Mouse (Mus musculus) layer of hippocampus, postnatal 14 days (tissue): ENCODE measurements around the gene Gpr26. TPM values are rescaled to one million over a fixed set of nuclear protein-coding genes. Genes with fewer than 3 reads are reported as not detected.

Experiments used
- DNase-seq, 2 experiments: peaks; one replicate each; pipeline ENCODE4 v3.0.0; 2021 to 2022; ENCODE audit warnings: low spot score in 2 of 2, mixed read lengths in 1 of 2
- total RNA-seq, 2 experiments: library from RNA; stranded (reverse); gene quantifications; 2 replicates each; pipeline ENCODE4 v1.2.3; 2021

Gene Gpr26
- total RNA-seq, 2 experiments from 2014 or later = 57.8 to 62.5 TPM

GRCm38 (mm10) chr7:132015933-132016332 lies 49.7 kb downstream of the Gpr26 start:
- no peak for DNase-seq

GRCm38 (mm10) chr7:132025591-132025990 lies 59.3 kb downstream of the Gpr26 start:
- DNase-seq = no peak

- DNase-seq = no peak
Measured at GRCm38 (mm10) chr7:132026671-132027070, 60.4 kb downstream of the Gpr26 start.

- peak; percentile 24 to 29 for DNase-seq
Measured at GRCm38 (mm10) chr7:132031940-132032531, 65.8 kb downstream of the Gpr26 start.

Other genes with a start within 250 kb of the Gpr26 start
- gene Cpxm2, start 188.3 kb downstream of the Gpr26 start, total RNA-seq = 1 to 10 TPM; 3.1 to 4.0 TPM